Mouse (Mus musculus) cortical plate, adult 2 months (tissue): ENCODE results near the gene Cemip2. TPM values are rescaled to one million over a fixed set of nuclear protein-coding genes. Genes with fewer than 3 reads are reported as not detected.
"Not testable (repeated sequence)": the region's sequence is repeated elsewhere in the genome, so short reads cannot be mapped to it uniquely, and the experiment has no call there.

Source experiments
- H3K27ac ChIP-seq: fragments of 200-500 bp; 2 replicates; pipeline ENCODE4 v1.5.1; 2012; ENCODE audit warnings: low read length, control low read depth, inconsistent platforms; ENCODE audit not compliant: insufficient read depth
- H3K4me1 ChIP-seq: fragments of 200-500 bp; 2 replicates; pipeline ENCODE4 v1.6.1; 2011; ENCODE audit warnings: low read length; ENCODE audit not compliant: control insufficient read depth, insufficient read depth
- H3K4me3 ChIP-seq: fragments of 200-500 bp; 2 replicates; pipeline ENCODE4 v1.5.1; 2011; ENCODE audit warnings: mild to moderate bottlenecking, low read length, control low read depth; ENCODE audit not compliant: insufficient read depth
- CTCF ChIP-seq: fragments of 200-500 bp; IDR thresholded peaks from 2 replicates; pipeline ENCODE4 v1.5.1; 2011; ENCODE audit warnings: mild to moderate bottlenecking, control low read depth, low read length; ENCODE audit not compliant: insufficient read depth; ENCODE audit errors: extremely low read depth
- POLR2A ChIP-seq: fragments of 200-500 bp; IDR thresholded peaks from 2 replicates; pipeline ENCODE4 v1.6.1; 2011; ENCODE audit warnings: mild to moderate bottlenecking, low read length, control low read depth; ENCODE audit not compliant: insufficient read depth; ENCODE audit errors: extremely low read depth
- polyA plus RNA-seq: library from polyadenylated mRNA; depleted of rRNA; stranded (reverse); fragments of >200 nt; gene quantifications from 2 replicates; pipeline ENCODE4 v1.2.3, GENCODE M21; 2012

Gene Cemip2
- polyA plus RNA-seq, 1 experiment: 5.6 TPM

DNA sequence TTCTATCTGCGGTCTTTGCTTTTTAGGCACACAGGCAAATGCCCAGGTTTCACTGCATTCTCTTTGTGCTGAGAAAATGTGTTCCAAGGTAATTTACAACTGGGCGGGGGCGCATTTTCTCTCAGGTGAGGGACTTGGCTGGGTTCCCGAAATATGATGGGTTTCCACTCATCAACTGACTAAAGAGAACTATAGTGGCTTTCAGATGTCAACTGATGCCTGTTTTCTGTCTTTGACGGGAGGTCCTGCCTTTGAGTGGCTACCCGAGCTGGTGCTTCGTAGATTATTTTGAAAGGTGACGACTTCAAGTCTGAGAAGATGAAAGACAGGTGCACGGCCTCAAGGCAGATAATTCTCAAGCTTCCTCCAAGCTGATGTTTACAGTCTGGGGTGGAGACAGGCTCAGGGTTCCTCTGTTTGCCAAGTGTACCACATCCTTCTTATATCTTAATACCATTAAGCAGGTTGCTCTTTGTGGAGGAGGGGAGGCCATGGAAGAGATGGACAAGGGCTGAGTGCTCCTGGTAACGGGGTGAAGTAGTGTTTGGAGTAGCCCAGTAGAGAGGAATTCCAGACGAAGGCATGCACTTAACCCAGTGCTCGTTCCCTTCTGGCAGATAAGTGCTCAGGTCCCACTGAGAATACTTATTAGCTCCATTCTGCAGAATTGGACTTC lies 80.8 kb downstream of the Cemip2 start:
- Histone ChIP-seq H3K4me3 (no peak overlapping the region), H3K27ac (no peak overlapping the region), H3K4me1 (no peaks in the 10 kb centered on the region; the same call in 1 of the 2 replicates)
- TF ChIP-seq CTCF: no peak
- no peak for TF ChIP-seq POLR2A

GRCm38 (mm10) chr19:21860132-21860531 lies 82.0 kb downstream of the Cemip2 start:
- no peak overlapping the region for H3K27ac ChIP-seq
- H3K4me3 ChIP-seq: no peak overlapping the region
- TF ChIP-seq POLR2A (no peak), CTCF (no peak)
- no peaks in the 10 kb centered on the region; the same call in 1 of the 2 replicates for H3K4me1 ChIP-seq

- Histone ChIP-seq H3K27ac (no peak overlapping the region), H3K4me3 (no peak overlapping the region), H3K4me1 (no peaks in the 10 kb centered on the region; the same call in 1 of the 2 replicates)
- TF ChIP-seq POLR2A: no peak
- no peak for TF ChIP-seq CTCF
These were observed 82.8 kb downstream of the Cemip2 start for GRCm38 (mm10) chr19:21860894-21861293.

DNA sequence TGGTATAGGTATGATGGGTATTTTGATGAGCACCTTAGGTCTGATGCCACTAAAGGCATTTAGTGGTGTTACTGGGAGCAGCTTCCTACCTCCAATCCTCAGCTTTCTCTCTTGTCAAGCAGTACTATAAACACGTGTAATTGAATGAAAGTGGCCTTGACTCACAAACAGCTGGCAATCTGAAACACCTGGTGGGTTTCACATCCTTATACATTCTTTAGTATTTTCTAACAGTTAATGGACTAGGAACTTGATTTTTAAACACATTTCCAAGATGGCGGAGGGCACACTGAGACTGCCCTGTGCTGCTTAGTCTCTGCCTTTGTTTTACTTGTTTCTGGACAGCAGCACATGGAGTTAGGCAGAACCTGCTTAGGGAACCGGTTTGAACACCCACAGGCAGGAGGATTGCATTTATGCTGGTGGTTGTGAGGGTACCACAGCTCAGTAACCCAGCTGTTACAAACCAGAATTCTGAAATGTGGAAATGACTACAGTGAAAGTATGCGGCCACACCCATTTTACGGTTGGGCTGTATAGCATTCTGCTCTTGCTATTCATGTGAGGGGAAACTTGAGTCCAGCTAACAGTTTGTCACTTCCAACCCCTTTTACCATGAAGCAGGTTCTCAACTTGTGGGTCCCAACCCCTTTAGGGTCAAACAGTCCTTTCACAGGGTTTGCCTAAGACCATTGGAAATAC lies 84.3 kb downstream of the Cemip2 start:
- TF ChIP-seq CTCF (no peak), POLR2A (no peak)
- Histone ChIP-seq H3K27ac (no peak overlapping the region), H3K4me1 (no peaks in the 10 kb centered on the region; the same call in 1 of the 2 replicates), H3K4me3 (no peak overlapping the region)

GRCm38 (mm10) chr19:21862991-21863931 lies 85.1 kb downstream of the Cemip2 start:
- Histone ChIP-seq H3K4me3 (no peak overlapping the region), H3K27ac (no peak overlapping the region), H3K4me1 (no peaks in the 10 kb centered on the region; the same call in 1 of the 2 replicates)
- no peak for TF ChIP-seq POLR2A
- TF ChIP-seq CTCF: no peak

DNA sequence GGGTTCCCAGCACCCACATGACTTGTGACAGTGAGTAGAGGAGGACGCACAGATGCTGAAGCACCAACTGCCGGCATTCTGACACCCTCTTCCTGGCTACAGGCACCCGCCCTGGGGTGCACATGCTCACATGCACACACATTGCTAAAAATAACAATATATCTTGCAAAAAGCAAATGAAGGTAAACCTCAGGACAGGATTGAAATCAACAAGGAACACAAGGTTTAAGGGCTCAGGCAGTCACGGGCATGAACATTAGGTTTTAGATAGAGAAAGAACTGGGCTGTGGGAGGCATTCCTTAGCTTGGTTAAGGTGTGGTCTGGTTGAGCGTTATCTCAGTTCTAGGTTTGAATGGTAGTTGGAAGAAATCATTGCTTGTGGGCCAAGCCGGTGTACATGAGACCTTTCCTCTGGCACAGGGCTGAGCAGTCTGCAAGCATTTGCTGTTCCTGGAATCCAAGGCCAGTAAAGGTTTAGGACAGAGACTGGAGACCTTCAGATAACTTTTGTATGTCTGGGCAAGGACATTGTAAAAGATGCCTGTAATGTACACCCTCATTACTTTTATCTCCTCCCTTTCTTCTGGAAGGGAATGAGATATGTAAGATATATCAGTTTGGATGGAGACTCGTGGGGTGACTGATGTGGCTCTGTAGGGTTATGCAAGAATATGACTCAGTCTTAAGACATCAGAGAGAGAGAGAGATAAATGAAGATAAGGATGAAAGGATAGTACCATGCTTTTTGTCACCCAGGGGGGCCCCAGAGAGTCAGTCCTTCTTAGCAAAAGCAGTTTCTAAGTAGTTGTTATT lies 87.3 kb downstream of the Cemip2 start:
- Histone ChIP-seq H3K4me1 (no peaks in the 10 kb centered on the region; the same call in 1 of the 2 replicates), H3K27ac (no peak overlapping the region), H3K4me3 (no peak overlapping the region)
- TF ChIP-seq POLR2A (no peak), CTCF (no peak)

DNA sequence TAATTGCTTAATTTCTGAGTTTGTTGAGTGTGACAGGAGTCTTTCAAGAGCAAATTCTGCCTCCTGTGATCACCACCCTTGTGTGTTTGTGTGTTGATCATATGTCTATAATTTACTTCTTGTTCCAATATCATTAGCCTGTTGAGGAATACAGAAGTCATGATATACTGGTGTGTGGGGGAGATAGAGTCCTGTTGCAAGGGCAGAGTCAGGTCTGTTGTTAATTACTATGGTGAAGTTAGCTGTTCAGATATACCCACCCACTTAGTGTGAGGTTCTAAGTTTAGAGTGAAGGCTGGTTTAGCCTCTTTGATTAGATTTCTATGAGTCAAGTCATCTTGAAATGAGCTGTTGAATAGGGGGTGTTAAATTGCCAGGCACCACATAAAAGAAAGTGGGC lies 88.0 kb downstream of the Cemip2 start:
- TF ChIP-seq POLR2A: no peak
- TF ChIP-seq CTCF: no peak
- no peak overlapping the region for H3K27ac ChIP-seq
- no peaks in the 10 kb centered on the region; the same call in 1 of the 2 replicates for H3K4me1 ChIP-seq
- H3K4me3 ChIP-seq: no peak overlapping the region

DNA sequence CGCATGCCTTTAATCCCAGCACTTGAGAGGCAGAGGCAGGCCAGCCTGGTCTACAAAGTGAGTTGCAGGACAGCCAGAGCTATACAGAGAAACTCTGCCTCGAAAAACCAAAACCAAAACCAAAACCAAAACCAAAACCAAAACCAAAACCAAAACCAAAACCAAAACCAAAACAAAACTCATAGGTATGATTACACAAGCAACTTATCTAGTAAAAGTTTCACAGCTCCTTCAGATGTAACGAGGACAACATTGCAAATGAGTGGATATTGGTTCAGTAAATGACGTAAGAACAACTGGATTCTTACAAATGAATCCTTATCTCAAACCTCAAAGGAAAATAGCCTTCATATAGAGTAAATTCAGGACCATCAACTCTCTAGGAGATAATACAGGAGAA lies 88.6 kb downstream of the Cemip2 start:
- not testable (repeated sequence) for H3K27ac ChIP-seq, H3K4me3 ChIP-seq, H3K4me1 ChIP-seq

DNA sequence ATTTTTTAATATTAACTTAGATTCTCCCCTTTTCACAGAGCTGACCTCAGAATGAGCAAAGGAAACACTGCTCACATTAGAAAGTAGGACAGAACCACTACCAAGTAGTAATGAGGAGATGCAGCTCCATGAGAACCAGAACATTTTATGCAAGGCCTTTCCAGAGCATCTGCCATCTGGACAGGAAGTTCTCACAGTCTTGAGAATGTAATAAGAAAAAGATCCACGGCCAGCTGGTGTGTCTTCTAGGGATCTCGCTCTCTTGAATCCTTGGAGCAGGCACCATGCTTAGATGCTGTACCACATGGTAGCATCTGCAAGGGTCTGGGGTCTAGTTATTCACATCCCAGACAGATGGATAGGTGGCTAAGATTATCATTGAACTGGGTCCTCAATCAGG lies 90.3 kb downstream of the Cemip2 start:
- Histone ChIP-seq H3K4me1 (no peaks in the 10 kb centered on the region; the same call in 1 of the 2 replicates), H3K27ac (no peak overlapping the region), H3K4me3 (no peak overlapping the region)
- no peak for TF ChIP-seq CTCF
